Mouse (Mus musculus): ENCODE measurements around the gene Cryba4.

The Cryba4 gene

GRCm38 (mm10) chr5:112265110-112265509 lies 12.8 kb upstream of the Cryba4 start:
- DNase-seq: no peak

- no peak for DNase-seq
These were observed 11.8 kb upstream of the Cryba4 start for GRCm38 (mm10) chr5:112264099-112264498.

GRCm38 (mm10) chr5:112260818-112261217 lies 8.5 kb upstream of the Cryba4 start:
- no peak for DNase-seq

- DNase-seq: no peak
These were observed 7.7 kb upstream of the Cryba4 start for GRCm38 (mm10) chr5:112259862-112260650.

- no peak for DNase-seq
These were observed 5.6 kb upstream of the Cryba4 start for GRCm38 (mm10) chr5:112257896-112258295.

GRCm38 (mm10) chr5:112256457-112256856 lies 4.1 kb upstream of the Cryba4 start:
- DNase-seq: peak; percentile 50

GRCm38 (mm10) chr5:112255426-112255825 lies 3.1 kb upstream of the Cryba4 start, which contains the start of gene Crybb1:
Gene Crybb1, plus strand, starts transcription at chr5:112255815.
- peak; percentile 88 to 91 for DNase-seq

GRCm38 (mm10) chr5:112254282-112254806 lies 2.0 kb upstream of the Cryba4 start:
- peak; percentile 63 to 70 for DNase-seq

GRCm38 (mm10) chr5:112253169-112253568 lies 851 bp upstream of the Cryba4 start:
- DNase-seq: no peak

GRCm38 (mm10) chr5:112249106-112249505 lies 3.2 kb downstream of the Cryba4 start:
- no peak for DNase-seq

- no peak for DNase-seq
These were observed 4.9 kb downstream of the Cryba4 start for GRCm38 (mm10) chr5:112247399-112247798.

- DNase-seq: no peak
These were observed 7.3 kb downstream of the Cryba4 start for GRCm38 (mm10) chr5:112244890-112245615.

- DNase-seq: no peak
These were observed 8.1 kb downstream of the Cryba4 start for GRCm38 (mm10) chr5:112244275-112244562.

GRCm38 (mm10) chr5:112243539-112244274 lies 8.6 kb downstream of the Cryba4 start:
- no peak for DNase-seq

GRCm38 (mm10) chr5:112243041-112243440 lies 9.3 kb downstream of the Cryba4 start:
- no peak for DNase-seq

- DNase-seq: no peak
These were observed 9.9 kb downstream of the Cryba4 start for GRCm38 (mm10) chr5:112242361-112242778.

- no peak for DNase-seq
These were observed 10.5 kb downstream of the Cryba4 start for GRCm38 (mm10) chr5:112241849-112242248.

GRCm38 (mm10) chr5:112240761-112241160 lies 11.6 kb downstream of the Cryba4 start:
- DNase-seq: peak; percentile 92 to 95

- no peak for DNase-seq
These were observed 13.4 kb downstream of the Cryba4 start for GRCm38 (mm10) chr5:112238781-112239482.

- DNase-seq: no peak
These were observed 14.3 kb downstream of the Cryba4 start for GRCm38 (mm10) chr5:112237866-112238570.

GRCm38 (mm10) chr5:112237439-112237838 lies 14.9 kb downstream of the Cryba4 start:
- peak; percentile 33 to 41 for DNase-seq

- DNase-seq: no peak
These were observed 15.7 kb downstream of the Cryba4 start for GRCm38 (mm10) chr5:112236631-112237030.

Data from cerebellum, postnatal 25 days (tissue).